Mouse (Mus musculus) olfactory bulb, adult 2 months (tissue): Measurements from ENCODE around the gene Slf1. TPM values are rescaled to one million over a fixed set of nuclear protein-coding genes. Genes with fewer than 3 reads are reported as not detected.

ENCODE experiments used
- H3K27ac ChIP-seq: fragments of 200-500 bp; 2 replicates; pipeline ENCODE4 v1.5.1; 2012; ENCODE audit warnings: low read depth, low read length; ENCODE audit not compliant: insufficient read depth
- H3K4me1 ChIP-seq: fragments of 200-500 bp; 2 replicates; pipeline ENCODE4 v1.6.1; 2012; ENCODE audit warnings: low read length; ENCODE audit not compliant: control insufficient read depth, insufficient read depth
- H3K4me3 ChIP-seq: fragments of 200-500 bp; 2 replicates; pipeline ENCODE4 v1.5.1; 2012; ENCODE audit warnings: mild to moderate bottlenecking, low read depth, low read length, moderate library complexity; ENCODE audit not compliant: insufficient read depth
- CTCF ChIP-seq: fragments of 200-500 bp; IDR thresholded peaks from 2 replicates; pipeline ENCODE4 v1.5.1; 2012; ENCODE audit warnings: low read depth, mild to moderate bottlenecking, low read length, moderate library complexity; ENCODE audit not compliant: insufficient read depth
- POLR2A ChIP-seq: fragments of 200-500 bp; IDR thresholded peaks from 2 replicates; pipeline ENCODE4 v1.6.1; 2012; ENCODE audit warnings: mild to moderate bottlenecking, low read depth, low read length, moderate library complexity; ENCODE audit not compliant: insufficient read depth
- WGBS: fragments of 180-500 bp; shearing (Covaris S2); methylation state at CpG from one replicate; pipeline ENCODE4 v1.1.7; 2018; 5-methylcytosine and 5-hydroxymethylcytosine counted together
- polyA plus RNA-seq: library from polyadenylated mRNA; stranded (reverse); fragments of >200 nt; gene quantifications from 2 replicates; pipeline ENCODE4 v1.2.4, GENCODE M21; 2012; ENCODE audit warnings: low replicate concordance; ENCODE audit not compliant: missing spikeins, insufficient read depth, insufficient read length

Slf1 gene
- polyA plus RNA-seq, 1 experiment = not detected

DNA sequence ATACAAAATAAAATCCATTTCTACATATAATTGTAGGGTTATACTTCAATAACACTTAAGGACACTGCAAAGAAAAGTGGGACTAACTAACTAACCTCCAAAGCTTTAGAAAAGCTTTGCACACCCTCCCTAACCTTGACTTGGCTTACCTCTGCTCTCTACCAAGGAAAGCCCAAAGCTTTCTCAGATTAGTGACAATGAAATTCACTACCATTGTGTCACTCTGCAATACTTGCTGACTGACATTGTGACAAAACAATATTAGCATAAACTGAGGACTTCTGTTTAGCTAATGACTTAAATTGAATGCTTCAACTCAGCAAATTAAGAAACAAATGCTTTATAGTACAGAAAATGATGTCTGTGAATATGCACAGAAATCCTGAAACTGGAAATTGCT is 63.2 kb downstream of the Slf1 start:
- no peaks in the 10 kb centered on the region for H3K4me1 ChIP-seq
- TF ChIP-seq POLR2A (no peak), CTCF (no peak)
- no peak overlapping the region for H3K4me3 ChIP-seq
- no peak overlapping the region for H3K27ac ChIP-seq

DNA sequence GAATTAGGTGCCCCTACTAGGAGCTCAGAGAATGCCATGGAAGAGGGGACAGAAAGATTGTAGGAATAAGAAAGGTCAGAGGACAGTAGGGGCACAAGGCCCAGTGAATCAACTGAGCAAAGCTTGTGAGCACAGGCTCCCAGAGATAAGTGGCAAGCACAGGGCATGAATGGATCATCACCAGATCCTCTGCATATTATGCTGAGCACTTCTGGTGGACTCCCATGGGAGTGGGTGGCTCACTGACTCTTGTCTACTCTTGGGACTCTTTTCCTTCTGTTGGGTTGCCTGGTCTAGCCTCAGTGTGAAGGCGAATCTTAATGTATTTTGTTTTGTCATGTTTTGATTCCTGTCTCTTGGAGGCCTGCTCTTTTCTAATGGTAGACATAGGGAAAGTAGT is 66.4 kb downstream of the Slf1 start:
- no peaks in the 10 kb centered on the region for H3K4me1 ChIP-seq
- H3K27ac ChIP-seq = no peak overlapping the region
- TF ChIP-seq POLR2A = no peak
- 100% methylated on average over 1 of the region's 1 CpGs for WGBS
- H3K4me3 ChIP-seq = no peak overlapping the region

DNA sequence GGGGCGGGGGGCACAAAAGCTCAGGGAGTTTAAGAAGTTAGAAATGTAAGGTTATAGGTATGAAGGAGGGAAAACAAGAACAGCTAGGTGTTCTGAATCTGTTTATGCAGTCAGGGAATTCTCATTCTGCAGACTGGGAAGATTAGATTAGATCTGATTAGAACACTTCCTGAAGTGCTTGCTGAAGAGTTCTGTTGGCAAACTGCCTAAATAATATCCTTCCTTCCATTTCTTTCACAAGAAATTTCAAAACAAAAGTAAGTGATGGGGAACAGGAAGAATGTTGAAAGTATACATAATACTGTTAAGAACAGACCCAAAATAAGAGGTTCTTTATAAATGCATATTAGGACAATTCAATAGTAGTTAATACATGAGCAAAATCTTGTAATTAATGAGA is 72.1 kb downstream of the Slf1 start:
- TF ChIP-seq POLR2A = no peak
- TF ChIP-seq CTCF = no peak
- no peak overlapping the region for H3K27ac ChIP-seq
- WGBS = 94% methylated on average over 1 of the region's 1 CpGs
- no peak overlapping the region for H3K4me3 ChIP-seq
- no peaks in the 10 kb centered on the region for H3K4me1 ChIP-seq

DNA sequence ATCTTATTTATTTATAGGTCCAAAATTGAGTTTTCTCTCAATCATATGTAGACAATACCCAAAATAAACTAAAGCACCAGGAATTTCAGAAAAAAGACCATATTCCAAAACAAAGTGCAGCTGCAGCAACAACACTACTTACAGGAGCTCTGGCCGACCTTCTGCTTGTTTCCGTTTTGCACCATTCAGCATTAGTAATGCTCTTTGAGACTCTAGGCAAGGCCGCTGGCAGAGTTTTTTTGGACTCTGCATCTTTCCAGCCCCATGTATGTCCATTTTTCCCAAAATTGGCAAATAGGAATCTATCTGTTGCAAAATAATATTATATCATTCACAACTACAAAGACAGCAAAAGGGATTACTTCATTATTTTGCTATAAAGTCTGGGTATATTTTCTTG is 85.5 kb downstream of the Slf1 start:
- 0 out of 2 replicates have a peak, but pooled peaks cover 2% of the 10 kb centered on the region for H3K4me1 ChIP-seq
- no peak overlapping the region for H3K27ac ChIP-seq
- TF ChIP-seq POLR2A (no peak), CTCF (no peak)
- H3K4me3 ChIP-seq = no peak overlapping the region
- 77% methylated on average over 3 of the region's 3 CpGs for WGBS

DNA sequence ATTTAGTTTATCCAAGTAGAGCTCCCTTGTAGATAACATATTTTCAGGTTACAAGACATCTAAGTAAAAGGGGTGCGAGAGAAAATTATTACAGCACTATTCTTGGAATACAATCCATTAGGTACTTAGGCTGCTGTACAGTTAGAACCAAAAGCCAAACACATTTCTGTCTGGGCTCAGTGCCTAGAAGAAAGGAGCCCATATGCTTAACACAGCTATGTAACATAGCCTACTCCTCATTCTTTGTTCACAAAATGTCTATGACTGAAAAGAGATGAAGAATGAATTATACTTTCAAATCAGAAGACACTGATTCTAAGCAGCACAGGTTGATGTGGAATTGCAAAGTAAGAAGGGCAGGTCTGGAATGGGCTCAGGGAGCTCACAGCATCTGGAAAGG is 86.8 kb downstream of the Slf1 start:
- H3K4me3 ChIP-seq = no peak overlapping the region
- H3K4me1 ChIP-seq = 0 out of 2 replicates have a peak, but pooled peaks cover 2% of the 10 kb centered on the region
- H3K27ac ChIP-seq = no peak overlapping the region
- WGBS = 68% methylated on average over 1 of the region's 1 CpGs
- TF ChIP-seq POLR2A = no peak
- no peak for TF ChIP-seq CTCF

DNA sequence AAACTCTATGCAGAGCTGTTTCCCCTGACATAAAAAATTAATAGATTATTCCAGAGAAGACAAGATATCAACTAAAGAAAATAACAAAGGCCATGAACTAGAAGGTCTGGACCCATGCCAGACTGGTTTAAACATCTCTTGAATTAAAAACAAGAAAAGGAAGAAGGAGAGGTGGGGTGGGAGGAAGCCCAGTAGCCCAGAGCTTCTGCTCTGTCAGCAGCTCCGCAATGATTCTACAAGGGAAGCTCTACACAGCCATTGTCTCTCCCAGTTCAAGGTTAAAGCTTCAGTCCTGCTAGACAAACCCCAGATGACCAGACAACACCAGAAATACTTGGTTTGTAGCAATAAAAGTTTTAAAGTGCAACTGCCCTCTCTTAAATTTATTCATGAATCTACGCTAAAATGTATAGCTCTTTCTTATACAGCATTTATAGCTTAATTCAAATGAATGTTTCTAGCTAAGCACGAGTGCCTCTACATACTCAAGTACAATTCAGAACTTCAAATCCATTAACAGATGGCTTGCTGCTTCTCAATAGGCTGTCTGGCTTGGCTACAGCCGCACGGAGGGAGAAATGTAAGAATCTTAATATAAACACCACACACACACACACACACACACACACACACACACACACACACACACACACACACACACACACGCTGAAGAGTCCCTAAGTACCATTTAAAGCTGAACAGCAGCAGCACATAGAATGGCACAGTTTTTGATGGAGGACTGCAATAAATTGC is 87.9 kb downstream of the Slf1 start:
- H3K27ac ChIP-seq = no peak overlapping the region
- WGBS = 60% methylated on average over 6 of the region's 6 CpGs
- no peak overlapping the region for H3K4me3 ChIP-seq
- 0 out of 2 replicates have a peak, but pooled peaks cover 2% of the 10 kb centered on the region for H3K4me1 ChIP-seq
- no peak for TF ChIP-seq CTCF
- no peak for TF ChIP-seq POLR2A

DNA sequence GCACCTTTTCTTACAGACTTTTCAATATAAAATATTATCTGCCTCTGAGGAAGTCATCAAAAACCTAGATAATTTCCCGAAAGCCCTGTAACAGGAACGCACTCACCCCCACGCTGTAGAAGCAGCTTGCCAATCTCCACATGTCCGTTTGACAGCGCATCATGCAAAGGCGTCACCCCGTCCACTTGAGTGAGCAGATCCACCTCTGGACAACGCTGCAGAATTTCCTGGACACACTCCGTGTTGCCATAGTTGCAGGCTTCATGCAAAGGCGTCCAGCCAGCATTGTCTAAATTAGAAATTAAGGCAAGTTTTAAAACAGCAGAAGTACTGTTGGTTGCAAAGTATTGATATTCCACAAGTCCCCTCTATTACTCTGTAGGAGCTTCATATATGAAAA is 88.9 kb downstream of the Slf1 start:
- Histone ChIP-seq H3K4me1 (0 out of 2 replicates have a peak, but pooled peaks cover 2% of the 10 kb centered on the region), H3K27ac (no peak overlapping the region), H3K4me3 (no peak overlapping the region)
- TF ChIP-seq CTCF (no peak), POLR2A (no peak)
- 68% methylated on average over 10 of the region's 10 CpGs for WGBS

DNA sequence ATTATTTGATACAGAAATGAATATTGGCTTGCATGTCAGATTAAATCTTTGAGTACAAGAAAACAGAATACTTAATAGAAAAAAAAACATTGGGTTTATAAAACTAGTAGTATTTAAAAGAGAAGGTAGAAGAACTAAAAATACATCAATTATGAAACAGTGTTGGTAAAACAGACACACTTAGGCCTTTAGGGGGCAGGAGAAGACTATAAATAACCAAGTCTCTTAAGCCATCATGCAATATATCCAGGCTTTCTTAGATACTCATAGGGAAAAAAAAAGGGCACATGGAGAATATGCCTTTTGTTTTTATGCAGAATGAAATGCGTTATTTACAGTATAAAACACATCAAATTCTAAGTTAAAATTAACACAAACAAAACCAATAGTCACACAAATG is 89.9 kb downstream of the Slf1 start:
- H3K27ac ChIP-seq = no peak overlapping the region
- WGBS = 54% methylated on average over 1 of the region's 1 CpGs
- H3K4me3 ChIP-seq = no peak overlapping the region

DNA sequence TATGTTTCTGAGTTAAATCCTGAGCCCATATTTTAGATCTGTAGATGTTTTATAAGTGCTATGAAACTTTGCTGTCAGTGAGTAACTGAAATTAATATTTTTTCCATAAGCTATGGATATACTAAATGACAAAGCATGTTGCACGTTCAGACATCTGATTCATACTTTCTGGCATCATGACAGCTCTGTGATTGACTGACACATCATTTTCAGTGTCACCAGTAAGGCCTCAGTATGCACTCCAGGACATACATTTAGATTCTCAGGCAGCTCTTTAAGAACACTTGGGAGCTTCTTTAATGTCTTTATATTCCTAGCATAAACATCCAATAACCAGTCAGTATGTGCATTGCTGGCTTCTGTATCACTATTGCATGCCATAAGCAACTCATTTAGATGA is 91.9 kb downstream of the Slf1 start:
- TF ChIP-seq POLR2A (no peak), CTCF (no peak)
- Histone ChIP-seq H3K4me3 (no peak overlapping the region), H3K4me1 (0 out of 2 replicates have a peak, but pooled peaks cover 2% of the 10 kb centered on the region), H3K27ac (no peak overlapping the region)
- WGBS = 78% methylated on average over 1 of the region's 1 CpGs

More for the DNA sequence above, 89.9 kb downstream of the Slf1 start:
- TF ChIP-seq POLR2A (no peak), CTCF (no peak)
- H3K4me1 ChIP-seq = 0 out of 2 replicates have a peak, but pooled peaks cover 2% of the 10 kb centered on the region
